Mouse (Mus musculus): ENCODE measurements at regions not wholly inside any gene's neighbourhood (a gene's known extent, or its start where the extent isn't known, plus 50 kb on each side); places are given as distances from the start of the nearest gene placed in this dataset.

DNA sequence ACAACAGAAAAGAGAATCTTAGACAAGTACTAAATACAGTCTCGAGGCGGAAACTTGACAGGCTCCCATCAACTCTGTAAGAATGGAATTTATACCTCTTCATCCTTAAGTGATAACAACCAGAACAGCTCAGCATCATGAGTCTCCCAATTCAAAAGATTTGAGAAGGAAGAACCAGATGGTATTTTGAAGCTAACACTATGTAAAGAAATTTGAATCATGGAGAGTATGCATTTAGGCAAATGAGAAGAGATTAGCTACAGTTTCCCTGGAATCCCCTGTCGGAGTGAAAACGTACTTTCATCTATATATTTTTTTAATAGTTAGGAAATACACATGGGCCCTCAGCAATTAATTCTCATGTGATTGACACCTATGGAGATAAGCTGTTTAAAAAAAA is 140.9 kb downstream of the Nrip1 start:
- DNase-seq (ENCODE audit: low read depth, low spot score) = no peak

DNA sequence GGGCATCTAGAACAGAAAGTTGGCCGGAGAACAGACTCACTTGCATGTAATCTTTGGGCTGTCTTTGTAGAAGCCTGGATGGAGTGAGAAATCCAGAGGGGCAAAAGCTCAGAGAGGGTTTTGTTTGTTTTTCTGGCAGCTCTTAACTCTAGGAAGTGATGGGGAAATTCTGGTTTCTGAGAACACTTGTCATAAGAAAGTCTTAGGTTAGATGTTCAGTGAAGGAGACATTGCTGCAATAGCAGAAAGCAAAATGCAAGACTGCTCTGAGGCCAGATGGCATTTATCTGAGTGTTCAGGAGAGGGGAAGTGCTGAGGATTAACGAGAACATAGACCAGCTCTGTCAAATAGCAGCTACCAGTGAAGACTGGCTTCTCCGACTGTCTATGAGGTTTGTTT is 141.5 kb downstream of the Nrip1 start:
- DNase-seq (ENCODE audit: low read depth, low spot score) = peak; percentile 66

DNA sequence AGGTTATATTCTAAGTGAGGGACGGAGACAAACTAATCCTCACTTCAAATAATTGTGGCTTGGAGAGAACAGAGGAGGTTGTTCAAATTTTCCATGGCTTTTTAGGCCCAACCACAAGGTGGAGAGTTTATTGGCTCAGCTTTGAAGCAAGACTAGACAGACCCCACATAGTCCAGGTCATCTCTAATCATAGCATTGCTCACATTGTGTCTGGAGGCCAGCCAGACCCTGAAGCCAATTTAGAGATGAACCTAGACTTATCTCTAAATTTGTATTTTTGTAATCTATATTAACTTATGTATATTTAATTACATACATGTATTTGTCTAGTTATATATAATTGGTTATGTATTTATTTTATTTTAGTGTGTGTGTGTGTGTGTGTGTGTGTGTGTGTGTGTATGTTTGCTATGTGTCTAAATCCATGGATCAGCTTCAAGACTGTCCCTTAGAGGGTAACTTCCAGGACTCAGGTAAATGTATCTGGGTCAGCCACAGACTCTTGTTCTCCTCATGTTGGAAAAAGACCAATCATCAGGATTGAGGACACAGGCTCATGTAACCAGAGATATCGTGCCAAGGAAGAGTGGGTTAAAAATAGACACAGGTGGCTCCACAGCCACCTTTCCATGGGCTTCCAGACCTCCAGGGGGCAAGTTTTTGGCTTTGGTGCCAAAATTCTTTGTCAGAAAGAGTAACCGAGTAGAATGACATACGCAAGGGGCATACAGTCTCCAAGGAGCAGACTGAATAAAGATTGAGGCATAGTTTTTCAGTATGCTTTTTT is 142.9 kb downstream of the Nrip1 start:
- peak; percentile 82 for DNase-seq (ENCODE audit: low read depth, low spot score)

DNA sequence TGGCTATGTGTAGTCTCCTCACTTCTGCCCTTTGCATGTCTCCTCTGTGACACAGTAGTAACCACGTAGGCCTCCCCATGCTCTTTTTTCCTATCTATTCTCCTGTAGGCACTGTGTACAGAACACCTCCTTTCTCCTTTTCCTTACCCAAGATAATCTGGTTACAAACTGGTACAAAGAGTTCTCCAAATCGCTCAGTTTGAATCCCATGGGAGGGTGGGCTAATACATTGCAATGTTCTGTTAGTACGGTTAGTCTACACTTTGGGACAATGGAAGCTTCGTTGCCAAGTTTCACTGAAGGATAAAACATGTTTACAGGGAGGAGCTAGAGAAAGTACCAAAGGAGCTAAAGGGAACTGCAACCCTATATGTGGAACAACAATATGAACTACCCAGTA is 145.2 kb downstream of the Nrip1 start:
- no peak for DNase-seq (ENCODE audit: low read depth, low spot score)

DNA sequence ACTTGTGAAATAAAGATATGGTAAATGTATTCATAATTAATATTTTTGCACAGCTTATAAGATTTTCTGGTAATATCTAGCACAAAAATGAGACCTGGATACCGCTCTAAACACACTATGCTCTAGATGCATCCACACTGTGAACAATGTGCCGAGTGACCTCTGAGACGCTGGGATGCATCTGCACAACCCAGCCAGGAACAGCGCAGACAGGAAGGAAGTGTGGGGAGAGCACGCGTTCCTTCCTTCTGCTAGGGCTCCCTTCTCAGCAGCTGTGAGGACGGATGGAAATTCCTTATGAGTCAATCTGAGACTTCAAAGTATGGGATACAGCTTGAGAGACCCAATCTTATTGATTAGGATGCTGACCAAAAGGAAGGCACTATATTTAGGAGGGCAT is 147.2 kb downstream of the Nrip1 start:
- no peak for DNase-seq (ENCODE audit: low read depth, low spot score)

DNA sequence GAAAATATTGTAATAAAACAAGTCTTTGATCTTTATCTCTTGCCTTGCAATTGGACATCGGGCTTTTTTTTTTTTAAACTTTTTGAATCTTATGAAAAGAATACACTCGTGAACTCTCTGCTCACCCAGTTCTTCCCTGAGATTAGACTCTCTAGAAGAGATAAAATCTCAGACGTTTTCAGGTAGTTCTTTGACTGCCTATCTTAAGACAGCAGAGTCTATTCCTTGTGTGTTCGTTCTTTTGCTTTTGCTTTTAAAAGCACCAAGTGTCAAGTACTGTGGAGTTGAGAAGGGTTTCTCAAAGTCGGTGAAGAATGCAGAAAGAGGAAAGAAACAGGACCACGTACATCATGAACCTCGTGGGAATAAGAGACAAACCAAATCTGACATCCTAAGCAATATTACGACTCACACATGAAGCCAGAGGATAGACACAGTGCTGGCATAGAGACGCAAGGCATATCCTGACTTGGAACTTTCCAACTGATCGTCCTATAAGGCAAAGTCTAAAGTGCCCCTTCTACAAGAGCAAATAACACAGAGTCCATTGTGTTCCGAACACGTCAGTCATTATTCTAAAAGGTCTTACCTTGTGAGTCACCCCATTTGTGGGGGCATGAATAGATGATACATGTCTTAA is 147.9 kb downstream of the Nrip1 start:
- no peak for DNase-seq (ENCODE audit: low read depth, low spot score)

DNA sequence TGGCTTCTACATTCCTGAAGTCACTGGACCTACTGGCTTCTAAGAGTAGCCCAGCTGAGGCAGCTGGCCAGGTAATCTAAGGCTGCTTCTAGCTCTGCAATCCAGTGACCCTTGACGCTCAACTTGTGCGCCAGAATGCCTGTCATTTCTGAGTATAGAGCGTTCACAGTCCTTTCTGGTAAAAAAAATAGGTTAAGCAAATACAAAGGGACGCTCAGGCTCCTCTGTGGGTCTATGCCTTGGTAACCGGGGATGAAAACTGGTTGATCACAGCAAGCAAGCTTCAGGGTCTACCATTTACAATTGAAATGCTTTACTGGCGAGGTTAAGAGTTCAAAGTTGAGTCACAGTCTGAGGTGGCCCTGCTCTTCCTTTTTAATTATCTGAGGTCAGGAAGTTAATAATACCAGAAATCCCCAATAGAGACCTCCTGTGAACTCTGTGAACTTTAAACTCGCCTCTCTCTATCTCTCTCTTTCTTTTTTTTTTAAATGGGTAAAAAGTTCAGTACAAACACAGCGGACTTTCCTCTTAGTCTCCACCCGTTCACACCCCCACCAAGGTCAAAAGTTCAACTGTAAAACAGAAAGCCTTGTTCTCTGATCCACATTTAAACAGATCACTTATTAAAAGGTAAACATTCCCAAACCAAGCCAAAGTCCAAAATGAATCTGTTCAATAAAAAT is 148.6 kb downstream of the Nrip1 start:
- DNase-seq (ENCODE audit: low read depth, low spot score) = no peak

DNA sequence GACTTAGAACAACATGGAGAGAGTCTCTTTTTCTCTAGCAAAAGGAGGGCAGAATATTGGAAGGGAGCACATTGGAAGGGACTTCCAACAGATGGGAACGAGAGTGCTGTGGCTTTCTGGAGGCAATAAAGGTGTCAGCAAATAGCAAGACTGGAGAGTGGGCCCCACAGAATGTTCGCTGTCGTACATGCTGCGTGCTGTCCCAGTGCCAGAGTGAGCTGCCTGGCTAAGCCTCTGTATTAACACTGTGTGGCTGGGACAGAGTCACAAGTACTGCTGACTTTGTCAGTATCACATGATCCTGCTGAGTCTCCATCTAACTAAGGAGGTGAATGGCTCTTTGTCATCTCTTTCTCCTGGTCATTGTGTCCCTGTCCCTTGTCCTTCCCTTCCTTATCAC is 149.9 kb downstream of the Nrip1 start:
- peak; percentile 60 for DNase-seq (ENCODE audit: low read depth, low spot score)

DNA sequence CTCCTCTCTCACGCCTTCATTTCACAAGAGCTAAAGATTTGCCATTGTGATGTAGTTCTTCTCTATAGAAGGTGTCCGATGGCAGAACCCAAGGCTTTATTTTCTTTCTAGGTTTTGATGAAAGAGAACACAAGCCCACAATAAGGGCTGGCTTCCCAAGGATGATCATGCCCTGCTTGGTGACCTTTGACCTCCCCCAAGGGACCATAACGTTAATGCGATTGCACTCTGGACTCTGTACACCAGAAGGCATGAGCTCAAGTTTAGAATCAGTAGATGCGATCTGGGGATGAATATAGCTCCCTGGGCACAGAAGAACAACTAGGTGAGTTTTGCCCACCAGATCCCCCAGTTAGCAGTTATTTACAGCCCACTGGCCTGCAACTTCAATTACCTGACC is 150.7 kb downstream of the Nrip1 start:
- no peak for DNase-seq (ENCODE audit: low read depth, low spot score)

DNA sequence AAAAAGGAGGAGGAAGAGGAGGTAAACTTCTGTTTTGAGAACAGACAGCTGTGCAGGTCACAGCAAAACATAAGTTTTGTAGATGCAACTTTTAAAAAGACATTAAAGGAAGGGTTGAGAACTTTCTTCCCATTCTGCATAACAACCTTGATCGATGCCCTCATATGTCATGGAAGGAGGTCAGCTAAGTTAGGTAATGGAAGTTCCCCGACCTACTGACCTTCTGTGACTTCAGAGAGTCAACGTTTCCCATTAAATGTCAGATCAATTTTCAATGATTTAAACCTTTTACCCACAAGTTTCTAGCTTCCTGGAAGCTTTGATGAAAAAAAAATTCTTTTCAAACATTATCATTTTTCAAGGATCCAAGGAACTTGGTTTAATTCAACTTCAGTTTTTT is 153.2 kb downstream of the Nrip1 start:
- DNase-seq (ENCODE audit: low read depth, low spot score) = no peak

DNA sequence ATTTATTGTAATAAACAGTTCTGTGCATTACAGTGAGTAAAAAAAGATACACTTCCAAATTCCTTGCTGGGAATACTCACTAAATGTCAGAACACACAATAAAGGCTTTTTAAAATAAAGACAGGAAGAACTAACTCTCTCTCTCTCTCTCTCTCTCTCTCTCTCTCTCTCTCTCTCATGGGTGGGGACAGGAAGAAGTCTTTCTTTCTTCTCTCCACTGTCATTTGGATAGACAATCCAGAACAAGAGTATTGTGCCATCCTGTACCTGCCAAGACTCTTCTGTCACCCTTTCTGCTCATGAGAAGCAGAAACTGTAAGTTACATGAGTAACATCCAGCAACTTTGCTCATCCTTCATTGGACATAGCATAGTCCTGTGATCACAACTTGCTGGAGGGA is 154.4 kb downstream of the Nrip1 start:
- no peak for DNase-seq (ENCODE audit: low read depth, low spot score)

DNA sequence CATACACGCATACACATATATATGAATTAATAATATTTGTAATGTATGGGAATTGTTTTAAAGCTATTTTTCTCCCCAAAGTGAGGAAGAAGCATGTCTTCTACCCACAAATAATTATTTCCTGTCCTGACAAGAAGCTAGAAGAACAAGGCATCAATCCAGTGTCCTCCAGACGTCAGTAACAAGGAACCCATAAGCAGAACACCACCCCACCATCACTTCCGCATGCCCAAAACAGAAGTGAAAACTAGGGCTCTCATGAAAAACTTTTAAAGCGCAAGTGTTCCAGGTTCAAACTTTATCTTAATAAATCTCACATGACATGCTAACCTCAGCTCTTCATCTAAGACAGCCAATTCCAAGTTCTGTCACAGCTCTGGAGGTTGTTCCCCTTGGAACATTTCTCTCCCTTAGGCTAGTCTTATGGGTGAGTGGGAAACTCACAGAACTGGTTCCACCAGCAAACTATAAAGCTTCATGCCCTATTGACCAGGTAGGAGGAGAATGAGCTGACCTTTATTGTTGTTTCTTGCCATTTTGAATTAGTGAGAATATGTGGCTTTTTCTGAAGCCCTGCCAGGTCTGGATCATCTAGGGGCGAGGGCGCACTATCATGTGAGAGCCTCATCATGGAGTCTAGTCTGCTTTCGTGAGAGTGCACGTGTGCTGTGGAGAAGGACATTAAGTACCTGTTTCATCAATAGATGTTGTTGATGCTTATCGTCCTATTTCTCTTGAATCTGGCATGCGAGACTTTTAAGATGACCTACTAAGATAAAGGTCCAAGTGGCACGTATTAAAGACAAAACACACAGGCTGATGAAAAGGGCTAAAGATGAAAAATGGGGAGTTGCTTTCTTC is 155.1 kb downstream of the Nrip1 start:
- no peak for DNase-seq (ENCODE audit: low read depth, low spot score)

DNA sequence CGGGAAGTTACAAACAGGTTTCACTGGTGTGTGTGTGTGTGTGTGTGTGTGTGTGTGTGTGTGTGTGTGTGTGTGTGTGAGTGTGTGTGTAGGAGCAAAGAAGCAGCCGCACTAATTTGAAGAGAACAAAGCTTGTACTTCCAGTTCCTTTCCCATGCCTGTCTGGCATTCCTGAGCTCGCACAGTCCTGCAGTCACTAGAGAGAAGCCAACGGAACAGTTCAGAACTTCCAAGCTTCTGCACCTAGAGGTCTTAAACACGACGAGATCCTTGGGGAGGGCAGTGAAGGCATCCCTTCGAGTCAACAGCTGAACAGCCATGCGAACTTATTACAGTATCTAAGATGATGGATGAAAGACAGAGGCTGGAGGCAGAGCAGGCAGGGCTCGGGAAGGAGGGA is 157.4 kb downstream of the Nrip1 start:
- peak; percentile 27 for DNase-seq (ENCODE audit: low read depth, low spot score)

DNA sequence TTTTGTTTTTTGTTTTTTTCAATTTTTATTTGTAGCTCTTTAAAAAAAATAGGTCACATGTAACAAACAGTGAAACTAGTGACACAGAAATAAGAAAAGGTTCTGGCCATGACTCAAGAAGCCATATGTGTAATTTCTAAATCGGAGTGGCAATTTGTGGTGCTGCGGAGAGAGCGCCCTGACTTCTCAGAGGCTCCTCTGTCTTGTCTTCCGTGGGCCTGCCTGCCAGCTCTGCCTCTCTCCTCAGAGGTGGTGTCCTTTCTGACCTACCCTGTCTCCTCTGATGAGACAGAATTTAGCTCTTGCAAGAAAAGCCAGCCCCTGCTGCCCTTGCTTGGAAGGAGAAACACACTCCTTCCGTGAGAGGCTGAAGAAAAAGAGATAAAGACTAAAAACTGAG is 158.1 kb downstream of the Nrip1 start:
- DNase-seq (ENCODE audit: low read depth, low spot score) = peak; percentile 63

DNA sequence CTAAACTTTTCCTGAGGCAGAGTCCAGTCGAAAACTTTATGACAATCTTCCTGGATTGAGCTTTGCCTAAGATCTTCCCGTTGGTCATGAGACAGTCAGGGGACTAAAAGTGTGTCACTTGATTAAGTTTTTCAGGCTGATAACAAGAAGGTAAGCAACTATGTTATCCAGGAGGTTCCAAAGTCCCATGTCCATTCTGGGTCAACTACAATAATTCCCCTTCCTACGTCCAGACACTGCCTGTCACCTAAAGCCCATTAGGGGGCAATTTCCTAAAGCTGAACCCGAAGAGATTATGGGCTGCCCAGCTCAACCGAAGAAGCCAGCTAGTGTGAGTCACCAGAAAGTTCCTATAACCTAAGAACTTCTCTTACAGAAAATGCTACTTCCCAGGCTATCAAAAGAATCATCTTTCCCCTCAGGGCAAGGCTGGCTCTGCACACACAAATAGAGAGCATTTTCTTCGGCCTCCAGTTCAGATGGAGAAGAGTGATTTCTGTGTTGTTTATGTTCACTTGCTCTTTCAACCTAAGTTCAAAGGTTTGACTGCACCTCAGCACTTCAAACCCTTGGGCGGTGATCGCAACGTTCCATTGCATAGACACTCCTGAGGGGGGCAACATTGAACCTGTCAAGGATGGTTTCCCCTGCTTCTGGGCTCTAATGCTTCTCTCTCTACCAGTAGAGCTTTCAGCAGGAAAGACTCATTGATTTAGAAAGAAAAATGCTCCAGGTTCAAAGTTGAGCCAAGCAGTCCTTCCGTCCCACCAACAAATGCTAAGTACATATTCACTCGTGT is 171.7 kb downstream of the Nrip1 start:
- DNase-seq (ENCODE audit: low read depth, low spot score) = peak; percentile 72

DNA sequence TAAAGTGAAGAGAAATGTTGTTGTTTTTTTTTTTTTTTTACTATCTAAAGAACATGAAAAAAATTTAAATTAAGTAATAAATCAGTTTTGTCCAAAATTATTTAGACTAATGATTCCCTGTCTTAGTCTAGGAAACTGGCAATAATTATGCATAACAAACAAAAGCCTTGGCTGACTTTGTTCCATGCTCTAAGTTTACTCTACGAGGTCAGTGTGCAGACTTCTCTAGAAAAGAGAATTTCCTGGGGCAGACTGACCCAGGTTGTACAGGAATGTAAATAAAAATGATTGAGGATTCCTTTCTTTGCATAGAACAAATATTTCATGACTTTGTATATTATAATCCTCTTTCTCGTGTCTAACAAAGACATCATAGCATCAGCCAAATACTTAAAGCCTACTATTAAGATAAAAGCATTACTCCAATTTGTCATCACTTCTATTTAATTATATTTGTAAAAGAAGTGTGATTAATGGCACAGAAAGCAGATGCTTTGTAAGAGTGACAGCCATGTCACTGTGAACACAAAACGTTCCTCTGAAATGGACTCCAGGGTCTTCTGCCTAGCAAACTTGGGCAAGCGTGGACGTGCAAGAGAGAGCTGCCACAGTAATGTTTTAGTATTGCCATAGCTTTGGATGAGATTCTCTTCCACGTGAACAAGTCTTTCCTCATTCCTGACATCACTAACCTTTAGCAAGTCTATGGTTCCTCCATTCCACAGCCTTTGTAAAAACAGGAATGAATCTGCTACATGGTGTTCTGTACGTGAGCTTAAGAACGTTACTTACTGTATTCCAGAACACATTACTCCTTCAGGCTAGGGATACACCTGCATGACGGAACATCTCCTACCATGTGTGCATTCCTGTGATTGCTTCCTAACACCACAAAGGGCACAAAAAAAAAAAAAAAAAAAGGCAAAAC is 172.6 kb downstream of the Nrip1 start:
- DNase-seq (ENCODE audit: low read depth, low spot score) = no peak

DNA sequence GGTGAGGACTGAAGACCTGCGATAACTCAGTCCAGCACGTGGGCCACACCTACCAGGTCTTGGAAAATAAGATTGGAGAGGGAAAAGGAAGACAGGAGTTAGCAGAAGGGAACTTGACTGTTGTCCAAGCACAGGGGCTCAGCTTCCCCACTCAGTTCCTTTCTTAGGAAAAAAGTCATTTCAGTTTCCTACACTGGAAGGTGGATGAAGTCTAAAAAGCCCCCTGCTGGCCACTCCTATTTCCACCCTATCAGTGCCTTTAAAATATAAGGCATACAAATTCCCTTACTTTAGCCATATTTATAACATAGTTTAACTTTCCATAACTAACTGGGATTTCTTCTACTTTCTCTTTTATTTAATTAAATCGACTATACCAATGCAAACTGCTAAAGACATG is 173.4 kb downstream of the Nrip1 start:
- peak; percentile 20 for DNase-seq (ENCODE audit: low read depth, low spot score)

DNA sequence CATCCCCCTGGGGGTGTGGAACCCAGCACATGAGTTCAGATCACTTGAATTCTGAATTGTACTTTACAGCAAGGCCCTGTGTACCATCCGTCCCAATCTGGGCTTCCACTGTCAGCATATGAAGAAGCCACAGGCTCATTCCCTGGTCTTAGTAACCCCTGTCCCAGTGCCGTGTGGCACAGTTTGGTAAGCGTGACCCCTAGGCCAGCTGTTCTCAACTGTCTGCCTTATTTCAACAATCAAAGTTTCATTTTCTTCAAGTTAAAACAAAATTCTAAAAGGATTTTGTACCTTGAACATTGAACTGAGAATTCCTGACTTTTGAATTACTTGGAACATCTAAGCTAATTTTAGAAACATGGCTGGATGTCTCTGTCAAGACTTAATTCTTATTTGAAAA is 174.6 kb downstream of the Nrip1 start:
- DNase-seq (ENCODE audit: low read depth, low spot score) = no peak

DNA sequence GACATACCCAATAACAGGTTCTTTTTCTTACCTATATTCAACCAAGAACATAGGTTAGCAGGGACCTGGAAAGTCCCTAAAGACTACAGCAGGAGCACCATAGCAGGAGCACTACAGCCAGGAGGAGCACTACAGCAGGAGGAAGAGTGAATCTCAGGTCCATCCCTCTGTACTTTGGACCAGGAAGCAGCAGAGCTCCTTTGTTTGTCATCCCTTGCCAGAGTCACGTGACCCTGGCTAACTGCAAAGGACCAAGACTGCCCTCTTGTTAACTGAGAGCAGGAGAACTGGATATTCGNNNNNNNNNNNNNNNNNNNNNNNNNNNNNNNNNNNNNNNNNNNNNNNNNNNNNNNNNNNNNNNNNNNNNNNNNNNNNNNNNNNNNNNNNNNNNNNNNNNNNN is 172.2 kb upstream of the Samsn1 start:
- no peak for DNase-seq (ENCODE audit: low read depth, low spot score)

DNA sequence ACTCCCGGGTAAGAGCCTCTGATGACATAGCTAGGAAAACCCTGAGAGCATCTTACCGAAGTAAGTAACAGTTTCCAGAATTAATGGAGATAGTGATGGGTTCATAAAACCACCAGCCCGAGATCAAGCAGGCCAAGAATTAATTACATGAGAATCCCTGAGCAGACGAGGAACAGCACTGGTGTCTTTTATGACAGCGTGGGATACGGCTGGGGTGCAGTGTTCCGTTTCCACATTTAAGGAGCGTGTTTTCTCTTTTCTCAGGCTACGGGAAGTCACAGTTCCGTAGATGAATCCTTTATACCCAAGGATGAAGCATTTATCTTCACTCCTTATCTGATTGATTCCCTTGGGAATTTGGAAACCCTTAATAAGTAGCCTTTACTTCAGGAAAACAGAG is 169.1 kb upstream of the Samsn1 start:
- DNase-seq (ENCODE audit: low read depth, low spot score) = no peak

Data from brain, adult 2 months (tissue).